Mouse (Mus musculus): ENCODE results near the gene Spcs2.

Gene Spcs2

DNA sequence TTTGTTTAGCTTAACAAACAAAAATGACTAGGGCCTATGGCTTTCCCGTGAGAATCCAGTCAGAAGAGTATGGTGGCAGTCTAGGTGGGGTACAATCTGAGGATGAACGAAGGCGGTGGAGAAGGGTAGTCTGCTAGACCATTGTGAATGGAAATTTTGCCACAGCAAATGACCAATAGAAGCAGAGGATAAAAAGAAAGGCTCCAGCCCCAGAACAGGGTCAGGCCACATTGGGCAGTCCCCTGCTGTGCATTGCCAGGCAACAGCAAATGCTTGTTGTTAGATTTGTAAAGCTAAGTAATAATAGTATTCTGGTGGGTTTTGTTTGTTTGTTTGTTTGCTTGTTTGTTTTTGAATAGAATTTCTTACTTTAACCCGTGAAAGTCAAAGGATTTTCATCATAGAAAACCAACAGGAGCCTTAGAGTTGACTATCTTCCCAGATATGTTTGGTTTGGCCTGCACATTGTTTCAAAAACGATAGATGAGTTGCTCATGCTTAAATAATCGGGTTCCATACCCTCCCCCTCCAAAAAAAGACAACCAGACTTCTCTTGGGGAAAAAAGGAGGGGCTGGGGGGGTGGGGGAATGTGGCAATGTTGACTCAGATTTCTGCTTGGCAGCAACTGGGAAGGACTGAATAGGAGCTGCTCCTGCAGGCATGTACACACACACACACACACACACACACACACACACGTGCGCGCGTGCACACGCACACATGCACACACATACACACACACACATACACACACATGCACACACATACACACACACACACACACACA is 1.2 kb upstream of the Spcs2 start:
- DNase-seq, result no peak

DNA sequence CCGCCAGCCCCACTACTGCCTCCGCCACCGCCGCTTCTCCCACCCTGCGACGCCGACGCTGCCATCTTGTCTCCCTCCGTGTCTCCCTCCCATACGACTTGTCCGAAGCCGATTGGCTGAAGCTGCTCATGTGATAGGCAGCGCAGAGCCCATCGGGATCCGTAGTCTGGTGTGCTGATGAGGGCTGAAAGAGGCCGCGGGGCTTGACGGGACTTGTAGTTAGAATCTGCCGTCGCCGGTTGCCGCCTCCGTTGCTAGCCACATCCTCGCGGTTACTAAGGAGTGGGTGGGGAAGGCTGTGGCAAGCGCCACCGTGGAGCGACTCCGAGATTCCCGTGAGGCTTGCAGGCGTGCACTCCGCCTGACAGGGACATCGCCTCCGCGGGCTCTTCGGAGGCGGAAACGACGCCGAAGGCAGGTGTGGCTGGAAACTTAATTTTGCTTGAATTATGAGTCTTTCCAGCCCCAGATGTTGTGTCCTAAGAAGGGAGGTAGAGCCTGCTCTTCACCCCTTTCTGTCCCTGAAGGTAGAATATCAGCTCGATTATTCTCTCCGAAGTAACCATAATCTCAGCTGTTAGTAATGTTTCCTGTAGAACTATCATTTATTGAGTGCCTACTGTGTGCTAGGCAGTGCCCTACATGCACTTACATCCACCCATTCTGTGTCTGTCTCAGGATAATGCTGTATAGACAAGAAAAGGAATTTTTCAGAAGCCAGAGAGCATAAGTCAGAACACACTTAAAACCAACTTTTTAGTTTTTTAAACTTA is 4.3 kb downstream of the Spcs2 start, which contains the start of gene Xrra1:
TSS of gene Xrra1 (plus strand) at position 304 of the 773 bp plus-strand sequence.
- peak; percentile 89 to 90 for DNase-seq

DNA sequence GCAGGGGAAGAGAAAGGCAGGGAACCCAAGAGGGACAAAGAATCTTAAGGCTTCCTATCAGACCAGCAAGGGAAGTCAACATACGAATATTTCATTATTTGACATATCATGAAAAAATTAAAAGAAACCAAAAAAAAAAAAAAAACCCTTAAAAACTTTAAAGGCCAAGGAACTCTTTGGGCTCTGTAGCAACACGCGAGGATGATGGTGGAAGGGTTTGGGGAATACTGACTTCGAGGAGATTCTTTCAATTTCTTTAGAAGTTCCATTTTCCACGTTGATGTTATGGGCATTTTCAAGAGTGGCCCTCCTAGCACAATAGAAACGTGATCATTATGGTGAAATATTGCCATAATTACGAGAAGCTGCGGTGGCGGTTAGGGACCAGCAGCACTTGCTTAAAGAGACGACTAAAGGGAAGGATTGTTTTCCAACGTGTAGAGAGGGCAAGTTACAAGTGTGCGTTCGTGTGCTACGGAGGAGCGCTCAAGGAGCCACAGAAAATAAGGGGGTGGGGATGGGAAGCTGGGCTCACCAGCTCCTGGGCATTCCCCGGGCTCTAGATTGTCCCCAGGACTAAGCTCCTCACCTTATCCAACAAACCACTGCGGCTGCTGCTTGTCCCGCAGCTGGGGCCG is 5.0 kb downstream of the Spcs2 start:
- no peak for DNase-seq

DNA sequence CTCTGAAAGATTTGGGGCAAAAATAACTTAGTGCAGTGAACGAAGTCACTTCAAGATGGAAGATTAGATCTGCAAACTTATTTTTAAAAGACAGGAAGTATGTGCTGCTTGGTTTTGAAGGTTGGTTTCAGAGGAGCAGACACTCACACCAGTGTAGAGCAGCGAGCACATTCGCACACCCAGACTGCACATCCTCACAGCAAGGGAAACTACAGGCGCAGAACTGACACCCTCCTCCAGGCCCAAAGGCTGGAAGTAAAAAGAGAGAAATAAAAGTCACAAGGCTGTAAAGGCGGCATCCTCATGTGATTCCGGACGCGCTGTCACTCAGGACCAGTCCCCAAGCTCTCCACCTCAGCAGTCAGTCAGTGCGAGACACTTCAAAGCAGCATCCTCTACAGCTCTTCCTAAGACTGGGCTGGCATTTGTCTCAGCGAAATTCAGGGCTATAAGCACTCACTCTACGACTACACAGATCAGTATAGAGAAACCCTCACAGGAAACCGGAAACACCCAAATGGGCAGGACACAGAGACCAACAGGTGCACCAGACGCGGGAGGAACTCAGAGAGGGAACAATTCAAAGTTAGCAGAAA is 6.9 kb downstream of the Spcs2 start:
- no peak for DNase-seq

DNA sequence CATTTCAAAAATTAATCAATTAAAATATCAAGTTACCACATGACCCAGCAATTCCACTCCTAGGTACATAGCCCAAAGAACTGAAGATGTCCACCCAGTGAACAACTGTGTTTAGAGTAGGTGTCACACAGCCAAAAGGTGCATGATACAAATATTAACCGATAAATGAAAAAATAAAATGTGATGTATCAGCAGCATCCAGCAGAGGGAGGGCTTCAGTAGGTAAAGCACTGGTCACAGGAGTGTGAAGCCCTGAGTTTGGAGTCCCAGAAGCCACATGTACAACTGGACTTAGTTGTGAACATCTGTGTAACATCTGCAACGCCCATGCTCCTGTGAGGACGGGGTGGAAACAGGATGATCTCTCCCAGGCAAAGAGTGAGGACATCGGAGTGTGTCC is 9.0 kb downstream of the Spcs2 start:
- no peak for DNase-seq

DNA sequence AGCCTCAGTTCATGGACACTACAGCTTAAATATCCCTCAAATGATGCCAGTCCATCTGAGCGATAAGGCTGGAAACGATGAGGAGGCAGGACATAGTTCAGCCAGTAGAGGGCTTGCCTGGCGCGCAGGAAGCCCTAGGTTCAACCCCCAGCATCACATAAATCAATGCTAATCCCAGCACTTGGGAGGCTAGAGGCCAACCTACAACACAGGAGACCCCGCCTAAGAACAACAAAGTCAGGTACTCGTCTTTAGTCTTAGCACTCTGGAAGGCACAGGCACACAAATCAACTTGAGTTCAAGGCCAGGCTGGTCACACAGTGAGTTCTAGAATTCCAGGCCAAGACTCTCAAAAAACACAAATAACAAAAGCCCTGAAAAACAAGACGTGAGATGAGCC is 9.9 kb downstream of the Spcs2 start:
- DNase-seq, result no peak

DNA sequence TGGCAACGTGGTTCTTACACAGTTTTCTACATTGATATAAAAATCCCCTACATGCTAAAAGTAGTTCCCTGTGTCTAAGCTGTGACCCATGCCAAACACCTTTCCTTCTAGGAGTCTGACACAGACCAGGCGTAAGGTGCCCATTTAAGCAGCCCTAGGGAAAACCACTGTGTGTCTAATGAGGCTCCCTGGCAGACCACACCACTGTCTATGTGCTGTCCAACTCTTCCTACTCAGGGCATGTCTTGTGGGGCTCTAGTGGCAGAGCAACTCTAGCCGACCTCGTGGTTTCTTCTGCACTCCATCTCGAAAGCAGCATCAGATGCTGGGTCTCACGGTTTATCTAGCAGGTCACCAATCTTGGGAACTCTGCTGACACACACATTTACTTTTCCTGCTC is 11.6 kb downstream of the Spcs2 start:
- DNase-seq, result no peak

DNA sequence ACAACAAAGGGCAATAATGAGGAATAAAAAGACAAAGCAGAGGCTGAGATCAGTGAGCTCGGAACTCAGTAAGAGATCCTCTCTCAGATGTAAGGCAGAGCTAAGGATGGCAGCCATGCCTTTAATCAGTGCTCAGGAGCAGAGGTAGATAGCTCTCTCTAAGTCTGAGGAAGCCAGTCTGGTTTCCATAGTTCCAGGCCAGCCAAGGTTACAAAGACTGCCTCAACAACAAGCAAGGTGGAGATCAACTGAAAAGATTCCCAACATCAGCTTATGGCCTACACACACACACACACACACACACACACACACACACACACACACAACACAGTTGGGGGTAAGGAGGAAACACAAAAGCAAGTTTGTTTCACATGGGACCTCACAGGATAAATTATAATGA is 12.1 kb downstream of the Spcs2 start:
- DNase-seq, result no peak

DNA sequence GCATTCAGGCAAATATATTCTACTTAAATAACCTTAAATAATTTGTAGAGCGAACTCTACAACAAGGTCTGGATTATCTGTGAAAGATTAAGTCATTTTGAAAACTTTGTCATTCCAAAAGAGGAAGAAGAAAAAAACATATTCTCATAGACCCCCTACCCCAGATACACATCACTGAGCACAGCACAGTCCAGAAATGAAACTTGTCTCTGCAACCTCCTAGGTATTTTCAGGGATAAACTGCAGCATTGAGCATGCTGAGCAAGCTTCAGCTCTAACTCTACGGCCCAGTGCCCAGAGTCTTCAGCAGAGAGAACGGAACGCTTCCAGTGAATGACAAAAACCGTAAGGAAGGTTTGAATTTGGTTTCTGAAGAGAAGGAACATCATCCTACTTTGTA is 12.7 kb downstream of the Spcs2 start:
- no peak for DNase-seq

DNA sequence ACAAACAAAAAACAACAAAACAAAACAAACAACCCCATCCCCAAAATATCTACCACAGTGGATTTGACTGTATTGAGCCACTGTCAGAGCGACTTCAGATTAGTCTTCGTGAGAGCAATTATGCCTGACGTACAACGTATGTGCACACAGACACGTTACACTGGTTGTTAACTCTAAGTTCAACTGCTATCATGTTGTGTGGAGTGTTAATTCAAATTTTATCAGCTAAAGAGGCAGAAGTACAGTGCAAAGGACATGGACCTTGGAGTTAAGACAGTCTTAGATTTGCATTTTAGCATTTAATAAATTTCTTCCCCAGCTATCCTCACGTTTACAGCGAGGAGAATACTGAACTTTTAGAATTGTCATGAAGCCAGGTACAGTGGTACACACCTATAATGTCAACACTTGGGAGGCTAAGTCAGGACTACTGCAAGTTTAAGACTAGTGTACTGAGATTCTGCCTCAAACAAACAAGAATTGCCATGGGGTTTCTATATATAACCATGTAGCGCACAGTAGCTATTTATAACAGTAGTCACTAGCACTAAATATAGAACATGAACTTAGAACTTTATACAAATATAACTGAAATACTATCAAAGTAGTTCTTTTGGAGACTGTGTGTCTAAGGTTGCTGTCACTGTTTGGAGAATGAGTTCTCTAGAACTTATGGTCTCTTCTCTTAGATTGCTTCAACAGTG is 17.6 kb downstream of the Spcs2 start:
- DNase-seq, result no peak

DNA sequence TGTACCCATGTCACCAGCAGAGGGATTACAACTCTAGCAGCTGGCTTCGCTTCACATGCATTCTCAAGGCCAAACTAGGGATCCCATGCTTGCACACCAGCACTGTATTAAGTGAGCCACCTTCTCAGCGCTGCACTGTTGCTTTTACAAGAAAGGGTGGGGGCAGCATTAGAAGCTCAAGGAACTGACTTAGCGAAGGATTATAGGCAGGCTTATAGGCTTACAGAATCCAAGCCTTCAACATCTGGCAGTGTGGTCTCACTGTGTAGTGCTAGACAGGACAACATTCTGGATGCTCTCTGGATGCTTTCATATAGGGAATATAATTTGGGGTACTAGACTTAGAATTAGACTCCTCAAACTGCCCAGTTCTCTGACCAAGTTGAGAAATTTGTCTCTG is 25.0 kb downstream of the Spcs2 start:
- no peak for DNase-seq

DNA sequence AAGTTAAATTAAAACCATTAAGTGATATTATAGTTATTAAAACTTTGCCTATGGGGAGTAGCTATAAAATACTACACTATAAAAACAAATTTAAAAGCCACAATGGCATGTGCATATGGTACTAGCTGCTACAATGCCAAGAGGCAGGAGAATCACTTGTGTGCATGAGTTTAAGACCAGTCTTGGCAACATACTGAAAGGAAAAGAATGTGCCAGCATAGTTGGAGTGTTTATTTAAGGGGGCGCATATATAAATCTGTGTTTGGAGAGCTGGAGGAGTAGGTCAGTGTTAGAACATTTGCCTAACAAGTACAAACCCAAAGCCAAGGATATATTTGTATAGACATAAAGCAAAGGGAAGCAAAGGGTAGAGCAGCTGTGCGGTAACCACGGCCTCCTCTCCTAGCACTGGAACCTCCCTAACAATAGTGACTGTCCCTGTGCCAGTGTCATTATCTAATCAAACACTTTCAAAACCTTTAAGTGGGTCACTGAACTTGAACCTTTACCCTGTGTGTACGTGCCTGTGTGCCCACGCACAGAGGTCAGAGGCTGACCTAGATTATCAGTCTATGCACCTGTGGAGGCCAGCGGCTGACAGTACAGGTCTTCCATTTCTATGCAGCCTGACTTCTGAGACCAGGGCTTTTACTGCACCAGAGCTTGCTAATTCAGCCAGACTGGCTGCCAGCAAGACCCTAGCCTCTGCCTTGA is 25.7 kb downstream of the Spcs2 start:
- no peak for DNase-seq

DNA sequence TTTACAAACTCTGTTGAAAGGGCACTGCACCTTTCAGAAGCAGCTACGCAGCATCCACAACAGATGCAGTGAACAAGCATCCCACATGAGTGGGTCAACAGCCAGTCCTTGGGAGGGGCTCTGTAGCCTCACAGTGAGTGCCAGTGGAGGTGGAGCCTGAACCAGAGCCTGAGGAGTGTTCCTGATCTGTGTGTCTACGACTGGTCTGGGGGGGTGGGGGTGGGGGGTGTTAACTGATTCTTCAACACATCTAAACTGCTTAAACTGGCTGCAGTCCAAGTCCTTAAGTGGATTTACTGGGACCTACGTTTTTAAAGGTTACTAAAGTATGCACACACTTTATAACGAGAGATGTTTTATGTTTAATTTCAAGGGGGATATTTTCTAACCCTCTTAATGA is 26.5 kb downstream of the Spcs2 start:
- no peak for DNase-seq

DNA sequence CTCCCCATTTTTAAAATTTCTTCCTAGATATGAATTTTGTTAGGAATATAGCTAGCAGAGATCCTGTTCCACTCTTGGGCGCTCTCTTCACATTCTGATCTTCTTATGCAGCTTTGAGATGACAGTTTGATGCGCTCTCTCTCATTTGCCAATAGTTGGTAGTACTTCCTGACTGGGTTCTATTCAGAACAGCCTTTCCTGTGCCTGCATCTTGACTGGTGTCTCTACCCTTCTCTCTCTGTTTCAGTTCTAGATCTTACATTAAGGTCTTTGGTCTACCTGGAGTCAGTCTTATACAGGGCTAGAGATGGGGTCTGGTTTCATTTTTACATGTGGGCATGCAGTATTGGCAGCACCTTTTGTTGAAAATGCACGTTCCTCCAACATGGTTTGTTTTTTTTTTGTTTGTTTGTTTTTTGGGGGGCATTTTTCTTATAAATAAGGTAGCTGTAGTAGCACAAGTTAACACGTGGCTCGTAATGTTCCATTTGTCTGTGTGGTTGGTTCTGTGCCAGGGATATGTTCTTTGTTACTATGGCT is 28.9 kb downstream of the Spcs2 start:
- no peak for DNase-seq

DNA sequence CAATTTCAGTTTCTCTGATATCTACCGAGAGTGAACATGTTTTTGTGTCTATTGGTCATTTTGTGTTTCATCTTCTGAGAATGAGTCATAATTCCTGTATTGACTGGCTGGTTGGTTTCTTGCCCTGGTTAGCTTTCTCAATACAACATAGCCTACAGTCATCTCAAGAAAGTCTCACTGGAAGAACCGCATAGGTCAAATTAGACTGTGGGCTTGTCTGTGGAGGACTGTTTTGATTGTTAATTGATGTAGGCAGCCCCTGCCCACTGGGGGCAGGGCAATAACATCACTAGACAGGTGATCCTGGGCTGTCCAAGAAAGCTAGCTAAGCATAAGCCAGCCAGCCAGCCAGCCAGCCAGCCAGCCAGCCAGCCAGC is 29.4 kb downstream of the Spcs2 start:
- no peak for DNase-seq

DNA sequence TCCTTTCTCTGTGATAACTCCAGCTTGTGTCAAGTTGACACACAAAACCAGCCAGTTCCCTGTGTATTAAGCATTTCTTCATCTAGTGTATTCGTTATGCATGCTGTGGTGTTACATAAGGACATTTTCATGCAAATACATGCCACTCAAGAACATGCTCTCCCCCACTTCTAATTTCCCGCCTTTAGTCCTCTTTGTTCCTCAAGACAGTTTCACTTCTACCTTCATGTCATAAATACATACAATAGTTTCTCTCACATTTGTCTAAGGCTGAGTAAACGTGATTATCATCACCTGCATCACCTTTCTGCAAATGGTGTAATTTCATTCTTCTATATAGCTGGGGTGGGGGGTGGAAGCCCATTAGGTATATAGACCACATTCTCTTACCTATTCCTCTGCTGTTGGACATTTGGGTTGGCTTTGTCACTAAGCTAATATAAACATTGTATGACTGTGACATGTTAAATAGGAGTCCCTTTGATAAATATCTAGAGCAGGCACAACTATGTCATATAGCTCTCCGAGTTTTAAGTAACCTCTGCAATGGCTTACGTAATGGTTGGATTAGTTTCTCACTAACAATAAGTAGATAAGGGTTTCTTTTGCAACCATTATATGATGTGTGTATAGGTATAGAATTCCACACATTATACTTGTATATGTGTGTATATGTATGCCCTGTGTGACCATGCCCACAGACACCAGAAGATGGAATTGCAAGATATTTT is 30.0 kb downstream of the Spcs2 start:
- DNase-seq, result no peak

DNA sequence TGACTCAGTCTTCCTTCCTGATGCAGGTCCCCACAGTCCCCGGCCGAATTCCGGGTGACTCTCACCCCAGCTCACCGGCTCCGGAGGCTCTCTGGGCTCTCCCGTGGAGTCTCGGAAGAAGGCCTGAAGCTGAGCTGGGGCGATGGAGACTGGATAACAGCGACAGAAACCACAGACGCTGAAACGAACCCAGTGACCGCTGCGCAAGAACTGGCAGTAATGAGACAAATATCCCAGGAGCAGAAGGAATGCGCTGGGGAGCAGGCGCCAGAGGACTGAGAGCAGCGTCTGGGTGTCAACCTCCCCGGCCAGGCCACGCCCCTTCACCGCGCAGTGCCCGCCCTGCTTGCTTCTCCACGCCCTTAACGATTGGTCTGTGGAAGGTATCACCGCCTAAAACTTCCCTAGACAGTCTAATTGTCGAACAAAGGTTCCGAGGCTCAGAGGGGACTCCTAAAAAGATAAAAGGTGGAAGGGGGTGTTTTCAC is 35.1 kb downstream of the Spcs2 start, which contains the start of gene Neu3:
TSS of gene Neu3 (minus strand) at position 335 of the 488 bp plus-strand sequence.
- peak; percentile 79 to 92 for DNase-seq

DNA sequence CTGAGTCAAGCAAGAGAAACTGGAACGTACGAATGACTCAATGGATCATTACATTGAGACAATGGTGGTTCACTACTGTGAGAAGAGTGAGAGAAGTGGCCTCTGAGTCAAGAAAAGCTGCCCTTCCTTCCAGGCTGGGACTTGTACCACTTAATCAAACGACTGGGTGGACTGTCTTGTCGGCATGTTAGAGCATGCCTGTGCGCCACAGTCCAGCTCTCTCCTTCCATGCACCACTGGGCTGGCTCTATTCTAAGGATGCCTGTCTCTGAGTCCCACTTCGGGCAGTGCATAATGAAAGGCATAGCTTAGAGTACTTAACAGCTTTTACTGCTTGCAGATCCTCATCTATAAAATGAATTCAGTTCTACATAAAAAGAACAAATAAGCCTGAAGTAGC is 37.2 kb downstream of the Spcs2 start:
- no peak for DNase-seq

DNA sequence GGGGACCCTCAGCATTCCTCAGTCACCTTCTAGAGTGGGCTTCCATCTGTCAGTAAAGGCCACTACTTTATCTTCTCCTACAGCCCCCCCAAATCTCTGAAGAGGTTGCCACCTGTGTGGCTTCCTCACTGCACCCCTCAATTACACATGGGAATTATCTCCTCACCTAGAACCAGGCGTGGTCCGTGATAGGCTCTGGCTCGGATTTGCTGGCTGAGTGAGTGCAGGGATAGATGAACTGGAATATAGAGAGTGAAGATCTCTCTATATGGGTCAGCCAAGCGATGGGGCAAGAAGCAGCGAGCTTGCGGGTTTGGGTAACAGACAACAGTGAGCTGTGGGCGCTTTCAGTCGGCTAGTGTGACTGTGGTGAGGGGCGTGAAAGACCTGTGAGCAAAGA is 37.8 kb downstream of the Spcs2 start:
- no peak for DNase-seq

DNA sequence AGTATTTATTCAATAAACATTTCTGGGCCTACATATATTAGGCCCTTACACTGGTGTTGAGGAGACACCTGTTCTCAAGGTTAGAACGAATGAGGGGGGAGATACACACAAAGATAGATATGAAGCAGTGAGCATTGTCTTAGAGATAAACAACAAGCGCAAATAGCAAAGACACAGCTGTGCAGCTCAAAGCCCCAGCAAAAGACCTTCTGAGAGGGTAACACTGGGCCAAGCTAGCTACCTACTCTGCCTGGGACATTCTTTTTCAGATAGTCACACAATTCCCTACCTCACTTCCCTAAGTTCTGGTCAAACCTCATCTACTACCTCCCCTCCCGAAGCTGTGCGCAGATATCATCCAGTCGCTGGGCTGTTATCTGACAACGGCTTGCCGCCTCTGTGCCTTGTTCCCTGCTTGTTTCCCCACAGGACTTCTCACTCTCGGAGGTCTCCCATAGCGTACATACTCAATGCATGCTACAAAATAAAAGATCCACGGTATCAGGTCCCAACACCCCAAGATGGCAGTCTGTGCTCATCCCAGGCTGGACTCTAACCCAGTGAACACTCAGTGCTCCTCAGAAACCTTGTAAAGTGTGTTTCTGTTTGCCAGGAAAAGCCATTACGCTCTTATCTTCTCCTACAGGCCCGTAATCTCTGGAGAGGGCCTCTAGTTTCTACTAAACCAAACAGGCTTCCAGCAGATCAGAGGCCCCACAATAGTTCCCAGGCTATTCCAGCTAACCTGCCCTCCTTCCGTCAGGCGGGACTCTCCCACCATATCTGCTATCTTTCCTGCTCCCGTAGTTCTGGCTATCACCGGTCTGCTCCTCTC is 38.4 kb downstream of the Spcs2 start:
- no peak for DNase-seq
